Mouse (Mus musculus): ENCODE data around the gene 4931409K22Rik.
"Not testable (repeated sequence)": the region's sequence is repeated elsewhere in the genome, so short reads cannot be mapped to it uniquely, and the experiment has no call there.

4931409K22Rik gene

GRCm38 (mm10) chr5:24593230-24593629 lies 36.6 kb upstream of the 4931409K22Rik start:
- ATAC-seq (ENCODE audit: low TSS enrichment), result no peak

- ATAC-seq (ENCODE audit: low TSS enrichment), result no peak
These were observed 36.0 kb upstream of the 4931409K22Rik start for GRCm38 (mm10) chr5:24592471-24593160.

DNA sequence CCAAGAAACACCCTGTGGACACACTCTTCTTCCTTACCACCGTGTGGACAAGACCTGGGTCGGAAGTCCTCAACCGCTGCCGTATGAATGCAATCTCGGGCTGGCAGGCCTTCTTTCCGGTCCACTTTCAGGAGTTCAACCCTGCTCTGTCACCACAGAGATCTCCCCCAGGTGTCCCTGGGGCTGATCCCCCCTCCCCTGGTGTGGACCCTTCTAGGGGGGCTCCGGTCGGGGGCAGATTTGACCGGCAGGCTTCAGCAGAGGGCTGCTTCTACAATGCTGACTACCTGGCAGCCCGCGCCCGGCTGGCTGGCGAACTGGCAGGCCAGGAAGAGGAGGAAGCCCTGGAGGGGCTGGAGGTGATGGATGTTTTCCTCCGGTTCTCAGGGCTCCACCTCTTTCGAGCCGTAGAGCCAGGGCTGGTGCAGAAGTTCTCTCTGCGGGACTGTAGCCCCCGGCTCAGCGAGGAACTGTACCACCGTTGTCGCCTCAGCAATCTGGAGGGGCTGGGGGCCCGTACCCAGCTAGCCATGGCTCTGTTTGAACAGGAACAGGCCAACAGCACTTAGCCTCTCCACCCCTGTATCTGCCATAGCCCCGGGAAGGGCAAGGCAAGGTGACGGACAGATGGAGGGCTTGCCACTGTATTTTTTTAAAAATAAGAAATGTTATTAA lies 35.3 kb upstream of the 4931409K22Rik start:
- ATAC-seq (ENCODE audit: low TSS enrichment), result no peak

DNA sequence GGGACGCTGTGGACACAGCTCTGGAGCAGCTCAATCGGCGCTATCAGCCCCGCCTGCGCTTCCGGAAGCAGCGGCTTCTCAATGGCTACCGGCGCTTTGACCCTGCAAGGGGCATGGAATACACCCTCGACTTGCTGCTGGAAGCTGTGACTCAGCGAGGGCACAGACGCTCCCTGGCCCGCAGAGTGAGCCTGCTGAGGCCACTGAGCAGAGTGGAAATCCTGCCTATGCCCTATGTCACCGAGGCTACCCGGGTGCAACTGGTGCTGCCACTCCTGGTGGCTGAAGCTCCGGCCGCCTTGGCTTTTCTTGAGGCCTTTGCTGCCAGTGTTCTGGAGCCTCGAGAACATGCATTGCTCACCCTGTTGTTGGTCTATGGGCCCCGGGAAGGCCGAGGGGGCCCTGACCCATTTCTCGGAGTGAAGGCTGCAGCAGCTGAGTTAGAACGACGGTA lies 34.7 kb upstream of the 4931409K22Rik start:
- ATAC-seq (ENCODE audit: low TSS enrichment), result no peak

DNA sequence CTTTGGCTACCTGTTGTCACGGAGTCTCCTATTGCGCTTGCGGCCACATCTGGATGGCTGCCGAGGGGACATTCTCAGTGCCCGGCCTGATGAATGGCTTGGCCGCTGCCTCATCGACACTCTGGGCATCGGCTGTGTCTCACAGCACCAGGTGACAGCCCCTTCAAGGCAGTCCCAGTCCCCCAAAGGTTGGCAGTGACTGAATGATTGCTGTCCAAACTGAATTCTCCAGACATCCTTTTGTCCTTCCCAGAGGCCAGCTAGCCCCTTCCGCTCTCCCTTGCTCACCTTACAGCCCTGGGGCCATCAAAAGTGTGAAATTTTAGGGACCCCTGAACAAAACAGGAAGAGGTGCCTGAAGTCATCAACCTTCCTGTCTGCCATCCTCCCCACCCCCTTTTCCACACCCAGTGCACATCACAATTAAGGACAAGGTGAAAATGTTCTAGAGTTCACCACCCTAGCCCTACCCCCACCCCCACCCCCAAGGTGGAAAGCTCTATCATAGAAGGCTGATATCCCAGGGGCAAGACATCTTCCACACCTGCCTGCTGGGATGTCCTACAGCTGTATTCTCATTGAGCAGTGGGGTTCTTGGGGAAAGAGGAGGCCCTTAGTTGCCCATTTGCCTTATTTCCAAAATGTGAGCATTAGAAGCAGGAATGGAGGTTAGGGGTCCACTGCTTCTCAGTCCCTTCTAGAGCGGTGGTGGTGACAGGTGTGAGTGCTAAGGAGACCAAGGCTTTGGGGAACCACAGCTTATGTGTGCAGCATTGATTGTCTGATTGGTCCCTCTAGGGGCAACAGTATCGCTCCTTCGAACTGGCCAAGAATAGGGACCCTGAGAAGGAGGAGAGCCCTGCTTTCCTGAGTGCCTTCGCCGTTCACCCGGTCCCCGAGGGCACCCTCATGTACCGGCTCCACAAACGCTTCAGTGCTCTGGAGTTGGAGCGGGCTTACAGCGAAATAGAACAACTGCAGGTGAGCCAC lies 33.2 kb upstream of the 4931409K22Rik start:
- ATAC-seq (ENCODE audit: low TSS enrichment), result no peak

DNA sequence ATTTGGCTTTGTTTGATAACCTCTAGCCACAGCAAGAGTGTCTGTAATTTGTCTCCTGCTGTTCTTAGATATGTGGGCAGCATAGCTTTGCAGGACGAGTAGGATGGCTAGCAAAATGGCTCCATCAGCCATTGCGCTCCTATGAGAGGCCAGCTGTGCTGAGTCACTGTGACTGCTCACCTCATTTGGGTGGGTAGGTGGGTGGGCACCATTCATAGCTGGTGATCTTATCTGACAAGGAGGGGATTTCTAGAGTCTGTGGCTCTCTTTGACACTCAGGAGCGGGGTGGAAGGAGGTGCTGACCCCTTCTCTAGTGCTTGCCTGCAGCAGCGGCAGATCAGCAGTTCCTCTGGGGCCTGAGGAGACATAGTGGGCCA lies 30.6 kb upstream of the 4931409K22Rik start:
- peak; percentile 42 for ATAC-seq (ENCODE audit: low TSS enrichment)

DNA sequence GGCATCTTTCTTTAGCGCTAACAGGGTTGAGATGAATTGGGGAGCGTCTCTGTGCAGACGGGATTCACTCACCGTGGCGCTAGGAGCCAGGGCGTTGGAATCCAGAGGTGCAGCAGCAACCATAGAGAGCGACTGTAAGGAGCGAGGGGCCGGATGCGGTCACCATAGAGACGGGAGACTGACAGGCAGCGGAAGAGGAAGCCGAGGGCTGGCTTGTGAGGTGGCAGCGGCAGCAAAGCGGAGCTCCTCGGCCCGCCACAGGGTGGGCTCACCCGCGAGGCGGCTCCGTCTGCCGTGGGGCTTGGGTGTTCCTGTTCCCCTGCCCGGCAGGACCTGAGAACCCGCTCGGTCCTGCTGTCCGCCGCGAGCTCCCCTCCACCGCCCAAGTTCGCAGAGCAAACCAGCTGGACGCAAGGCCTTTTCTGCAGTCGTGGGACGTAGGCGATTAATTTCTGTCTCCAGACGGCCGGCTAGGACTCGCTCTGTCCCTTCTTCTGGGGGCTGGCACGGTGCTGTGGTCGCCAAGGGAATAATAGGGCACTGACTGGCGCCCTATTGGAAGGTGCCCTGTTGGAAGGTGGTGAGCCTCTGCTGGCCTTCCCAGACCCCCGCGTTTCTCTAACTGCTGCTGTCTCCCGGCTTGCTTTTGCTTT lies 30.1 kb upstream of the 4931409K22Rik start, which contains the start of gene Chpf2:
Gene Chpf2 (plus strand): TSS at position 195 of the 653 bp plus-strand sequence.
- ATAC-seq (ENCODE audit: low TSS enrichment), result peak; percentile 90

DNA sequence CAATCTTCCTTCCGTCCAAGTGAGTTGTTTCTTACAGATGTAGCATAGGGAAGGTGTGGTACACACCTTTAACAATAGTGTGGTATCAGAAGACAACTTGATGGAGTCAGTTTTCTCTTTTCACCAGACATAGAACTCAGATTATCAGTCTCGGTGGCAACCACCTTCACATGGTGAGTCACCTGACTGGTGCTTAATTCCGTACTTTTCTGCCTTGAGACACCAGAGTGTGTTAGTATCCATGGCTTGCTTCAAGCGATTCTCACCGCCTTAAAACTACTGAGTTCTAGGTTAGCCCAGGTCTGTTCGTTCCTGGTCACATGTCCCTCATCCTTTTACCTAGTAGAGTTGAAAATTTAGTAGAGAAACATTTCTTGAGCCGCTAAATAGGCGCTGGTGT lies 29.5 kb upstream of the 4931409K22Rik start:
- ATAC-seq (ENCODE audit: low TSS enrichment), result peak; percentile 20

DNA sequence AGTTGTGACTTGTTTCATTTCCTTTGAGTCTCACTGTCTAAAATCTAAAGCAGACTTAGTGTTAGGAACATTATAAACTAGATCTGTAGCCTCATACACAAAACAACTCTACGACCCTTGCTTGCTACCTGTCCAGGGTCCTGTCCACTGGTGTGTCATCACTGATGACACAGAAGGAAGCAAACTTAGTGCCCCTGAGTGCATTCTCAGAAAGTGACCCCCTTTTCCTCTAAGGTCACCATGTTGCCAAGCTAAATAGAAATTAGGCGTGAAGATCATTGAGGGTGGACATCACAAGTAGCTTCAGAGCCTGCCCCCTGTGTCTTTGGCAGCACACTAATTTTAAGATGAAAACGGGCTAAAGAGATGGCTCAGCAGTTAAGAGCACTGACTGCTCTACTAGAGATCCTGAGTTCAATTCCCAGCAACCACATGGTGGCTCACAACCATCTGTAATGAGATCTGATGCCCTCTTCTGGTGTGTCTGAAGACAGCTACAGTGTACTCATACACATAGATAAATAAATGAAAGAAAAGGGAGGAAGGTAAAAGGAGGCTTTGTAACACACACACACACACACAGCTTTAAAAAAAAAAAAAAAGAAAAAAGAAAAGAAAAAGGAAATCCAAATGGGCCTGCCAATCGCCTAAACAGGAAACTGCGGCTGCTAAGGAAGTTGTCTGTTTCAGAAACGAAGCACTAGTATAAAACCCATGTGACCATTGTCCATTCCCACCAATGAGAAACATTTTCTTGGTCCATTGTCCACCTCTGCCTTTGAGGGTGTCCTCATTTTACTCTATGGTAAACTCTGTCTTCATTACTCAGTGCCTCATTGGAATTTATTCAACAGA lies 21.7 kb upstream of the 4931409K22Rik start:
- no peak for ATAC-seq (ENCODE audit: low TSS enrichment)

DNA sequence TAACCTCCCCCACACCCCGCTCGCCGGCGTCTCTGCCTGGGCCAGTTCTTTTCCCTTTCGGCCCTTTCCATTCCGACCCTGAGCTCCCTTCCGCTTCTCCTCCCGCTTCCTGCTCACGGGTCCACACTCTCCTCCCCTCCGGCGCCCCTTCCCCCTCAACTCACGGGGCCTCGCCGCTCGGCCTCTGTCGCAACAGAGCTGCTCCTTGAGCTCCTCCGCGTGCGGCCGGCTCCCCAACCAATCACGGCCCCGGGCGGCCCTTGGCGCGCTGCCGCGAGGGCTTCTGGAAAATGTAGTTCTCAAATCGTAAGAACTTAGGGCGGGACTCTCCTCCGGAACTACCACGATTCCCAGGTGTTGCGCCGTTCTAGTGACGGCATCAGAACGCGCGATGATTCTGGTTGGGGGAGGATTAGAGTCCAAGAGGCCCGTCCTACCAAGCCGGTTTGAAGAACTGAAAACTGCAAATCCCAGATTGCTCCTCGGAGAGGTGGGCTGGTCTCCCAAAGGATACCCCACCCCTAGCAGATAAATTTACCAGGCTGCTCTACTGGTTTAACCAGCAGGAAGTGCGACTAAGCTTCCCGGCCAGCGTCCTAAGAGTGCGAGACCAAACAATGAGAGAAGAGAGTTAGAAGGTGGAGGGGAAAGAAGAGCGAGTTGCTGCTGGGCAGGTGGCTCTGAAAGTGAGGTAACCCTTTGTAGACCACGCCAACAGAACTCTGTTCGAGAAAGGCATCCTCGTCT lies 20.7 kb upstream of the 4931409K22Rik start, which contains the start of gene Abcf2:
Gene Abcf2 (minus strand): TSS at position 285 of the 747 bp plus-strand sequence.
- ATAC-seq (ENCODE audit: low TSS enrichment), result peak; percentile 96

DNA sequence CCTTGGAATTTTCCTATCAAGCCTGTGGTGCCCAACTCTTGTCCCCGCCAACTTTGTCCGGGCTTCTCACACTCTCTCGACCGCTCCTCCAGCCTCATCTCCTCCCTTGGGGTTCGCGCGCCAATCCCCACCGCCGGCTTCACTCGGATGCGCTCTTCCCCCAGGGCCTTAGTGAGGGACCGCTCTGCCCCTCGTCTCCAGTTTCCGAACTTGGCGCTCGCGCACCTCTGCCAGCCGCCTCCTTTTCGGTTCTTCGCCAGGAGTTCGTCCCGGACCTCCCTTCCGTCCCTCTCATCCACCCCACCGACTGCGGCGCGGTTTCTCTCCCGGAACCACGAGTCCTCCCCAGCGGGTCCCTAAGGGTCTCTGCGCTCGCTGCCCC lies 20.2 kb upstream of the 4931409K22Rik start:
- peak; percentile 22; the same call in 1 of the 2 replicates for ATAC-seq (ENCODE audit: low TSS enrichment)

GRCm38 (mm10) chr5:24575948-24576347 lies 19.3 kb upstream of the 4931409K22Rik start:
- no peak for ATAC-seq (ENCODE audit: low TSS enrichment)

GRCm38 (mm10) chr5:24555335-24555734 lies 1.3 kb downstream of the 4931409K22Rik start:
- ATAC-seq (ENCODE audit: low TSS enrichment), result not testable (repeated sequence)

DNA sequence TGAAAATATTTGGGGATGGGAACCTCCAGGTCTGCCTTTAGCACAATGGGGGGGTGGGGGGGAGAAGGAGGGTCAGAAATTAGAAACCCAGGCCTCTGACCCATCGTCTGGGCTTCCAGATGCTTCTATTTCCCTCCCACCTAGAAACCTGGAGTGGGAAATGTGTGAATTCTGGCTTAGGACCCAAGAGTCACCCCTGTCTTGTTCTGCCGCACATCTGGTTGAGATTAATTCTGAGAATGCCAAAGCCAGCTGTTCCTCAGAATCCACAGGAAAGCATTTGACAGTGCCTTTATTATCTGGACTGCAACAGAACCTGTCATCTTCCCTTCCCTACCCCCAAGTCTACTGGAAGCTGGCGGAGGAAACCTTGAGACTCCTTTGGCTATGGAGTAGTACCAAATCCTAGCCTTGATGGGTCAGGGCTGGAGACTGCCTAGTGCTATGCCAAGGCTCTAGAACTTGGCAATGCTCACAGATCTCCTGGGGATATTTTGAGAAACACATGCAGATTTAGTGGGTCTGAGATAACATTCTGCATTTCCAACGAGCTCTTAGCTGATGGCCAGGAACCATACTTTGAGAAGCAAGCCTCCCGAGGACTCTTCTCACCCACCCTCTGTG lies 2.9 kb downstream of the 4931409K22Rik start:
- ATAC-seq (ENCODE audit: low TSS enrichment), result no peak

- no peak for ATAC-seq (ENCODE audit: low TSS enrichment)
These were observed 5.3 kb downstream of the 4931409K22Rik start for GRCm38 (mm10) chr5:24551317-24551688.

- ATAC-seq (ENCODE audit: low TSS enrichment), result no peak
These were observed 5.9 kb downstream of the 4931409K22Rik start for GRCm38 (mm10) chr5:24550598-24551316.

DNA sequence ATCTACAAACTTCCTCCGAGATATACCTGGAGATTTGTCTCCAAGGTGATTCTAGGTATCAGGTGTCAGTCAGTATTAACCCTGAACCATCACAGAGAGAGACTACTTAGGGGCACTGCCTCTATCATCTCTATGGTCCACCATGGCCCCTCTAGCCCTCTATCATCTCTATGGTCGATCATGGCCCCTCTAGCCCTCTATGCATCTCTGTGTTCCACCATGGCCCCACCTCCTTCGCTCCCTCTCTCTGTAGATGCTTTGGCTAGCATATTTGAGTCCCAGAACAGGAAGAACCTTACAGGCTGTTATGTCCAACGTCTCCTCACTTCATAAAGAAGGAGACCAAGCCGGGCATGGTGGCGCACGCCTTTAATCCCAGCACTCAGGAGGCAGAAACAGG lies 14.0 kb downstream of the 4931409K22Rik start:
- no peak for ATAC-seq (ENCODE audit: low TSS enrichment)

DNA sequence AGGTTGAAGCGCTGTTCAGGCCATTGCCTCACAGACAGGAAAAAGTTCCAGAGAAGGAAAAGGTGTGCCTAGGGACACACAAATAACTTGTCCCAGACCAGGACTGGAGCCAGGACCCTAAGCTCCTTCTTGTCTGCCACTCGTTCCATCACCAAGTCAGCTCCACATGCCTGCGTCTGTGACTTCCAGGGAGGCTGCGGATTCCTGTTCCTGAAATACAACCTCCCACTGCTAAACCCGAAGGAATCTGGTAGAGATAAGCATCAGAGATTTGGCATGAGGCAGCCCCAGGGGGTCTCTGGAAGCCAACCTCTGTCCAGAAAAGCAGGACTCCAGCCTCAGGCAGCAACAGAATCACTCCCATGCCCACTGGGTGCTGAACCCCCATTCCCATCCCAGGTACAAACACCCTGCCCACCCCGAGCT lies 15.5 kb downstream of the 4931409K22Rik start:
- ATAC-seq (ENCODE audit: low TSS enrichment), result no peak

Measured in frontal cortex, adult (tissue).